ENCODE assay signal across 26 mouse cellular contexts in genomic region chr10:120679982-120680381, GRCm38 (mm10).
"Had no signal": no experiment of that assay in that cellular context is flagged by ENCODE, and none has a peak within 500 bp of the region (broad histone marks: within the 10 kb centered on the region; RNA-seq: fewer than 3 reads in every experiment).

No protein-coding gene starts in this region.

- H3K36me3 ChIP-seq: heart, embryonic 10.5 days; heart, embryonic 12.5 days; hindbrain, embryonic 10.5 days; hindbrain, embryonic 12.5 days; intestine, embryonic 15.5 days; kidney, embryonic 15.5 days; limb, embryonic 10.5 days; limb, embryonic 12.5 days; liver, embryonic 13.5 days; liver, embryonic 15.5 days had no signal

- ATAC-seq: hindbrain, embryonic 16.5 days; inflammation-experienced regulatory T-cells, adult 6 months; intestine, embryonic 15.5 days; intestine, postnatal 0 days had no signal

- H3K9me3 ChIP-seq: heart, embryonic 10.5 days; heart, embryonic 12.5 days; hindbrain, embryonic 10.5 days; hindbrain, embryonic 12.5 days; intestine, embryonic 15.5 days; kidney, embryonic 15.5 days; limb, embryonic 10.5 days; limb, embryonic 12.5 days; liver, embryonic 13.5 days; liver, embryonic 15.5 days had no signal

- DNase-seq: gastrocnemius, postnatal 14 days; gastrocnemius, postnatal 36 days; heart, postnatal 10 days; heart, postnatal 4 days; kidney, adult 2 months; kidney, adult 9 months; kidney, postnatal 14 days; kidney, postnatal 36 days; layer of hippocampus, adult 9-11 months; layer of hippocampus, postnatal 36 days; liver; liver, embryonic 13.5 days had no signal

- H3K27me3 ChIP-seq: heart, embryonic 12.5 days; hindbrain, embryonic 12.5 days; intestine, embryonic 15.5 days; kidney, embryonic 15.5 days; limb, embryonic 12.5 days; liver, embryonic 13.5 days; liver, embryonic 15.5 days had no signal

- H3K4me3 ChIP-seq: heart, embryonic 10.5 days; heart, embryonic 12.5 days; hindbrain, embryonic 10.5 days; hindbrain, embryonic 12.5 days; intestine, embryonic 15.5 days; kidney, embryonic 15.5 days; limb, embryonic 10.5 days; limb, embryonic 12.5 days; liver, embryonic 13.5 days; liver, embryonic 15.5 days had no signal

- H3K4me1 ChIP-seq: hindbrain, embryonic 12.5 days had no signal

- H3K9ac ChIP-seq: heart, embryonic 12.5 days; hindbrain, embryonic 12.5 days; hindbrain, embryonic 14.5 days; intestine, embryonic 15.5 days; kidney, embryonic 15.5 days; limb, embryonic 12.5 days; liver, embryonic 13.5 days; liver, embryonic 15.5 days had no signal

- H3K27ac ChIP-seq: hindbrain, embryonic 10.5 days; hindbrain, embryonic 12.5 days; hindbrain, embryonic 14.5 days; intestine, embryonic 15.5 days; kidney, embryonic 15.5 days; kidney, postnatal 0 days; limb, embryonic 10.5 days; limb, embryonic 12.5 days; liver, embryonic 13.5 days; liver, embryonic 15.5 days had no signal
